Mouse (Mus musculus): ENCODE data around the gene Fbf1. TPM values are rescaled to one million over a fixed set of nuclear protein-coding genes. Genes with fewer than 3 reads are reported as not detected.

The Fbf1 gene
- 7.6 and 10.4 TPM in 2 replicates for polyA plus RNA-seq (2012; rRNA removed)

DNA sequence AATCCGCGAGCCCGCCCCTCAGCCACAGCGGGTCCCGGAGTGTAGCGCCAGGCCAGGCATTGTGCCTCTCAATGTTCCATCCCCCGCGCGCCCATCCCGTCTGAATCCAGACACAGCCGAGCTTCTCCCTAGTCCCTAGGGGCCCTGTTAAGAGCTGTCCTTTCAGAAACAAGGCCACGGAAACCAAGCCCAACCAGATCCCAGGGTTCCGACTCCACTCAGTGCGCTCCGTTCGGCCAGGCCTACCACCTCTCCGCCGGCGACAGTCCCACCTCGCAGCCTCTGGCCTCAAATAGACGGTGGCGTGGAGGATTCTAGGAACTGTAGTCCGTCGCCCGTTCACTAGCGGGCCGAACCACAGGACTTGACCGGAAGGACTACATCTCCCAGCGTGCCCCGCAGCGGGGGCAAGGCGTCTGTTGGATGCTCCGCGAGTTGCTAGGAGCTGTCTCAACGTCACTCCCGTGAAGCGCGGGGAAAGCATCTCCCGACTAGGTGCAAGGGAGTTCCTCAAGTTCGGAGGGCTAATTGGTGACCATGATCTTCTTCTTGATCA is at the start of gene Fbf1:
Gene Fbf1 (minus strand): TSS at position 283 of the 556 bp plus-strand sequence.
- DNase-seq (ENCODE audit: low read depth, low spot score), result peak; percentile 91
- under 1% methylated on average over 40 of the region's 40 CpGs for WGBS

DNA sequence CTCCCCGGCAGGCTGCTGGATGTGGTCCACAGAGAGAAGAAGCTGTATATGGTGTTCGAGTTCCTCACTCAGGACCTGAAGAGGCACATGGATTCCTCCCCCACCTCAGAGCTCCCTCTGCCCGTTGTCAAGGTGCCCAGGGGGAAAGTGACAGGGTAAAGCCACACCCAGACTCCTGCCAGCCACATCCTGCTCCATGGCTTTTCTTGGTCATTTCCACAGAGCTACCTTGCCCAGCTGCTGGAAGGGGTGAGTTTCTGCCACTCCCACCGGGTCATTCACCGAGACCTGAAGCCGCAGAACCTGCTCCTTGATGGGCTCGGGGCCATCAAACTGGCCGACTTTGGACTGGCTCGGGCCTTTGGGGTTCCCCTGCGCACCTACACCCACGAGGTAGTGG is 48.6 kb upstream of the Fbf1 start:
- 28% methylated on average over 11 of the region's 11 CpGs for WGBS

DNA sequence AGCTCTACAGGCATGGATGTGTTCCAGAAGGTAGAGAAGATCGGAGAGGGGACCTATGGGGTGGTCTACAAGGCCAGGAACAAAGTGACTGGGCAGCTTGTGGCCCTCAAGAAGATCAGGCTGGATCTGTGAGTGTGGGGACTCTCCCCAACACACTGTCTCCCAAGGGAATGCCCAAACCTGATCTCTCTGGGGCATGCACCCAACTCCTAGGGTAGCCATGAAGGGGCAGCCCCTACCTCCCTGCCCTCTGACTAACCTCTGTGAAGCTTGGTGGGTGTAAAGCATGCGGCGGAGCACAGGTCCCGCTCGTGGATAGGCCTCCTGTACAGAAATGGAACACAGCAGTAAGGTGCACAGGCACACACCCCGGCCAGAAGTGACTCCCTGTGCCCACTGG is 48.0 kb upstream of the Fbf1 start:
- WGBS, result 80% methylated on average over 6 of the region's 6 CpGs
- no peak for DNase-seq (ENCODE audit: low read depth, low spot score)

More for the DNA sequence above, 48.6 kb upstream of the Fbf1 start:
- no peak for DNase-seq (ENCODE audit: low read depth, low spot score)

DNA sequence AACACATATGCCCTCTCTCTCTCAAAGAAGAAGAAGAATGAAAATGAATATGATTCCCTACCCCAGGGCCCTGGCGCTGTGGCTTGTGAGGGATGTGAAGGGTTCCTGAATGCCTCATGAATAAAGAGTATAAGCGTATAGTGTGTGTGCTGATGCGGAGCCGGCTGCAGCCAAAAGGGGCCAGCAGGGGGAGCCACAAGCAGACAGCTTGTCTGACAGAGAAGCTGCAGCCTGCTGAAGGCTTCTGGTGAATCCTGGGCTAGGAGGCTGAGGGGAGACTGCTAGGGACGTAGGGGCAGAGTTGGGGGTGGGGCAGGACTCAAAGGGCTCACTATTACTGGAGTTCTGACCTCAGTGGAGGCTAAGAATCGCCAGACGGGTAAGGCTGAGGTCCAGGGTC is 47.2 kb upstream of the Fbf1 start:
- DNase-seq (ENCODE audit: low read depth, low spot score), result no peak
- WGBS, result 94% methylated on average over 7 of the region's 7 CpGs

DNA sequence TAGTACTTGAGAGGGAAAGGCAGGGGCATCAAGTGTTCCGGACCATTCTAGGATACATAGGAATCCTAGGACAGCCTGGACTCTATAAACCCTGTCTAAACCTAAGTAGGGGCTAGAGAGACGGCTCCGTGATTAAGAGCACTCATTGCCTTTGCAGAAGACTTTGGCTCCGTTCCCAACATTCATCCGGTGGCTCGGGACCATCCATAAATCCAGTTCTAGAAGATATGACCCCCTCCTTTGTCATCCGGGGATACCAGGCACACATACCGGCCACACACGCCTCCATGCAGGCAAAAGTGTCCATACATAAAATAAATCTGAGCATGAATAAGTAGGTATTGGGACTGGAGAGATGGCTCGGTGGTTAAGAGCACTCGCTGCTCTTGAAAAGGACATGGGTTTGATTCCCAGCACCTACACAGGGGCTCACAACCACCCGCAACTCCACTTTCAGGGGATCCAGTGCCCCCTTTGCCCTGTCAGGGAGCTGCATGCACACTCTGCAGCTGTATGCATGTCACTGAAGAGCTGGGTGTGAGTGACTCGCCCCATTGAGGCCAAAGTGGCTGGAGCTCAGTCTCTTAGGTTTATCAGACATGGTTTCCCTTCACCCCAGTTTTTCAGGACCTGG is 46.0 kb upstream of the Fbf1 start:
- WGBS, result 67% methylated on average over 13 of the region's 13 CpGs
- no peak for DNase-seq (ENCODE audit: low read depth, low spot score)

DNA sequence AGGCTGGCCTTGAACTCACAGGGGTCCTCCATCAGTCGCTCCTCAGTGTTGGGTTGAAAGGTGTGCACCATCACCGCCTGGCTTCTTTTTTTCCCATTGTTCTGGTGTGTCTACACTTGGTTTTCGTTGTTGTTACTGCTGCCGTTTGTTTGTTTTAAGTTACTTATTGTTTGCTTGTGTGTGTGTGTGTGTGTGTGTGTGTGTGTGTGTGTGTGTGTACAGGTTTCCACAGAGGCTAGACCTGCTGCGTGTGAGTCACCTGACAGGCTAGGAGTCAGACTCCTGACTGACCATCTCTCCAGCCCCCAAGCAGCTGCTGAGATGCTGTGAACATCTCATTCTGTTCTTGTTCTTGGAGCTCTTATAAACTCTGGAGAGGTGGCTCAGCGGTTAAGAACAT is 44.9 kb upstream of the Fbf1 start:
- DNase-seq (ENCODE audit: low read depth, low spot score), result no peak
- 68% methylated on average over 6 of the region's 6 CpGs for WGBS

DNA sequence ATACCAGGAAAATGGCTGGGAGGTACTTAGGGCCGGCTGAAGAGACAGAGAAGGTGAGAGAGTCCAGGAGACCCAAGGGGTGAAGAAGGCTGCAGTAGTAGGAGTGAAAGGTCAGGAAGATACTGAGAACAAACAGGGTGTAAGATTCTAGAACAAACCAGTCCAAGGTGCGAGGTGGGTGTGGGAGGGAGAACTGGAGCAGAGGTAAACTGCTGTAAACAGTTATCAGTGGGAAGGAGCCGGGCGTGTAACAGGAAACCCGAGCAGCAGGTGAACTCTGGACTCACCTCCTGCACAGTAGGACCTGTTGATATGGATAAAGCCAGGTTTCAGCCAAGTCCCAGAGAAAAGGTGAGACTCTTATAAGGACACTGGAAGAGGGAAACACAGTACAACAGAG is 42.7 kb upstream of the Fbf1 start:
- WGBS, result 23% methylated on average over 5 of the region's 5 CpGs
- DNase-seq (ENCODE audit: low read depth, low spot score), result peak; percentile 98

DNA sequence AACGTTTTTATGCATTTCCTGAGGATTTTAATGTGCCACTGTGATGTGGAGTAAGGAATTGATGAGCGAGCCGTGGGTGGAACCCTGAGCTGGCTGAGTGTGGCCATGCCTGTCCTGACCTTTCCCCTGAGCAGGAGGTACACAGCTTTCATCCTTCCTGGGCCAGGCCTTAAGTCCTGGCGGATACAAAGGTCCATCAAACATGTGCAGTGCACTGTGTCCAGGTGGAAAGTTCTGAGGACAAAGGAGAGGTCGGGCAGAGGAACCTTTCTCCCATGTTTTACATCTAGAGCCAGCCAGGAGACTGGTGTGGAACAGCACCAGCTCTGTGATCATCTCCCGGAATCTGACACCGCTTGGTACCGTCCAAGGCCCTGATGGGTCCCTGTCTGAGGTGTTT is 41.3 kb upstream of the Fbf1 start:
- WGBS, result 58% methylated on average over 8 of the region's 8 CpGs
- DNase-seq (ENCODE audit: low read depth, low spot score), result no peak

DNA sequence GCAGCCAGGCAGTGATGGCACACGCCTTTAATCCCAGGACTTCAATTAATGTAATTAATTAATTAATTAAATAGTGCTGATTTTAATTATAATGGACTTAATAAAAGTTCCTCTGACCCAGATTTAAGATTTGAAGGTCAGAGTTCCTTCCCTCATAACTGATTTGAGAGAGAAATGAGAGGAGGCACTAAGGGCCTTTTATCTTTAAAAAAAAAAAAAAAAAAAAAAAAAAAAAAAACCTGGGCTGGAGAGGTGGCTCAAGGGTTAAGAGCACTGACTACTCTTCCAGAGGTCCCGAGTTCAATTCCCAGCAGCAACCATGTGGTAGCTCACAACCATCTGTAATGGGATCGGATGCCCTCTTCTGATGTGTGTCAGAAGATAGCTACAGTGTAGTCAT is 40.7 kb upstream of the Fbf1 start:
- WGBS, result 87% methylated on average over 3 of the region's 3 CpGs
- no peak for DNase-seq (ENCODE audit: low read depth, low spot score)

DNA sequence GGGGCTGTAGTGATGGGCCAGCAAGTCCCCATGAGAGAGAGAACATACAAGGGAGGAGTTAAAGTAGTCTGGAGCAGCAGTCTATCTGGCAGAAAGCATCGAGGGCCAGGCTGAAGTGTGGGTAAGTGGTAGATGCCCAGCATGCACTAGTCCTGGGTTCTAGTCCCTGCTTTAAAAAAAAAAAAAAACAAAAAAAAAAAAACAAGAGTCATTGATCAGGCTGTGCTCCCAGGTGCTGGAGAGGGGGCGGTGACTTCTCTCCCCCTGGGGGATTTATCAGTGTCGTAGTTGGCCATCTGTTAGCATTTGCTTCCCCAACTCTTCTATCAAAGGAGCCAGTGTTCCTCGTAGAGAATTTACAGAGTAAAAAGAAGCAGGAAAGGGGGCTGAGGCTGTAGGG is 38.7 kb upstream of the Fbf1 start:
- 87% methylated on average over 4 of the region's 4 CpGs for WGBS
- DNase-seq (ENCODE audit: low read depth, low spot score), result no peak

DNA sequence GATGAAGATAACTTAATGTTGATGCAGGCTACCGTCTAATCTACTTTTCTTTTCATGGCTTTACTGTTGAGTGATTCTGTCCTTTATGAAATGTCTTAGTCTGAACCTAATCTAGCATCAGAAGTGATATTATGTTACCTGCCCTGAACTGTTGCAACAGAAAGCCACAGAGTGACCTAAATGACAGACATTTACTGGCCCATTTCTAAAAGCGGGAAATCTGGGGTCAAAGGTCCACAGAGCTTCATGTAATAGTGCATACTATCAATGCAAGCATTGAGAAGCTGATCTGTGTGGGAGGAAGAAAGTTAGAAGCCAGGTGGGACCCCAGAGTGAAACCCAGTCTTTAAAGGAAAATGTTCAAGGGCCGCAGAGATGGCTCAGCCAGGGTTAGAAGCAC is 35.2 kb upstream of the Fbf1 start:
- no peak for DNase-seq (ENCODE audit: low read depth, low spot score)
- 71% methylated on average over 3 of the region's 3 CpGs for WGBS

DNA sequence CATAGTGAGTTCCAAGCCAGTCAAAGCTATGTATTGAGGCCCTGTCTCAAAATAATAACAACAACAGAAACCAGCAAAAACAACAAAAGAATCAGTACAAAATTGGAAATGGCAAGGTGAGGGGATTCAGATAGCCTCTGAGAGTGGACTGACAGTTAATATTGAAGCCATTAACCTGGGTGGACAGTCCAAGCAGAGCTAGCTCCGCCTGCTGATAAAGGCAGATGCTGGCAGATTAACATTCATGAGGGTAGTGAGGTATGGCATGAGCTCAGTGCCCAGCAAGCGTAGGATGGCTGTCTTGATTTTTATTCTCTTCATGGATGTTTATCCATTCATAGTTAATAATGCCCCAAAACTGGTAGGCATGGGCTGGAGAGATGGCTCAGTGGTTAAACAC is 33.2 kb upstream of the Fbf1 start:
- DNase-seq (ENCODE audit: low read depth, low spot score), result no peak
- 97% methylated on average over 2 of the region's 2 CpGs for WGBS

DNA sequence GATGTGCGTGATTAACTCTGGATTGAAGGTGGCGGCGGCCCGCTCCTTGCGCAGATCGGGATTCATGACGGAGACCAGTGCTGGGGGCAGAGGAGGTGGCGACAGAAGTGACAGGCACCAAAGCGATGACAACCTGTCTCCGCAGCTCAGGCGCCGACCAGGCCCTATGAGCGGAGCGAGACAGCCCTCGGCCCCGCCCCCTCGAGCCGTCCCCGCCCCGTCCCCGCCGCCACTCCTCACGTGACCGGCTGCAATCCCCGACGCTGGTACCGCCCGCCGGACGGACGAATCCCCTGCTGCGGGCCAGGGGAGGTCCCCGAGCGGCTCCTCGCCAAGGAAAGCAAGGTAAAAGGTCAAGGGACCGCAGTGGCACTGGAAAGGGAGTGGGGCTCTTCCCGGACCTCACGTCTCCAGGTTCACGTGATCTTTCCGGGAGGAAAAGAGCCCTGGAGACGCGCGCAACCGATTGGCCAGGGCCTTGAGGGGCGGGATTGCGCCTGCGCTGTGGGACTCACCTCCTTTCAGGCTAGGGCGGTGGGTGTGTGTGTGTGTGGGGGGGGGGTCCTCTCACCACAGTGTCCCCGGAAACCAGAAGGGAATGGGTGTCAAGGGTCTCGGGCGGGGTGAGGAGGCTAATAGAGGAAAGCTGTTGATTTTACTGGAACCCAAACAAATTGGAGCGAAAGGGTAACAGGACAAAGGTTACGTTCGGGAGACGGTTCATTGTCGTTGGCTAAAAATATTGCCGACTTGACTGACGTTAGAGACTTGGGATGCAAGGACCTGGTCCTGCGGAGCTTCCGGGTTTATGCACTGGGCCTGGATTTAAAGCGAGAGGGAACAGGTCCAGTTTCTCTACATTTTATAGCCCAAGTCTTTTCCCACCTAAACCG is 30.9 kb upstream of the Fbf1 start, which contains the start of the genes Ten1 and Acox1:
Gene Ten1 (plus strand): TSS at position 217 of the 893 bp plus-strand sequence.
Gene Acox1 (minus strand): TSS at position 407 of the 893 bp plus-strand sequence.
- WGBS, result under 1% methylated on average over 62 of the region's 62 CpGs
- DNase-seq (ENCODE audit: low read depth, low spot score), result peak; percentile 96

DNA sequence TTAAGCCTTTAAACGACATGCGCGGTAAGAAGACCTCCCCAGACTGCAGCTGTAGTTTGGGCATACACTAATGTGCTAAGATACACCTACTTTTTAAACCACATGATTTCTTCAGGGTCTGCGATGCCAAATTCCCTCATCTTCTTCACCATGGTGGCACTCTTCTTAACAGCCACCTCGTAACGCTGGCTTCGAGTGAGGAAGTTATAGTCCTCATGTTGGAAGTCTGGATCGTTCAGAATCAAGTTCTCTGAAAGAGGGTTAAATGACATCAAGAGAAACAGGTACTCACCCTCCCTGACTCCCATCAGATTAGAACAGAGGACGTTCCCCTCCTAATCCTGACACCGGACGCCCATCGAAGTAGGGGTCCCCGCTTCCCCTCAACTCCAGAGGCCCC is 30.2 kb upstream of the Fbf1 start:
- no peak for DNase-seq (ENCODE audit: low read depth, low spot score)
- 11% methylated on average over 13 of the region's 13 CpGs for WGBS

DNA sequence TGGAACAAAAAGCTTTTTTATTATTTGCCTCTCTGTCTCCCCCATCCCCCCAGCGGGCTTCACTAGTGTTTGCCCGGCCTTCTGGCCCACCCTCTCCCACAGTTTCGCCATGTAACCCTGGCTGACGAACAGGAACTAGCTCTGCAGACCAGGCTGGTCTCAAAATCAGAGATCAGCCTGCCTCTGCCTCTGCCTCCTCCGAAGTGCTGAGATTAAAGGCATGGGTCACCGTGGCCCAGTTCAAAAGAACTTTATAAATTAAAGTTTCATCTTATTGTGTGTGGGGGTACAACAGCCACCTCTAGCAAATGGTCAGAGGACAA is 29.6 kb upstream of the Fbf1 start:
- DNase-seq (ENCODE audit: low read depth, low spot score), result no peak
- WGBS, result 83% methylated on average over 6 of the region's 6 CpGs

DNA sequence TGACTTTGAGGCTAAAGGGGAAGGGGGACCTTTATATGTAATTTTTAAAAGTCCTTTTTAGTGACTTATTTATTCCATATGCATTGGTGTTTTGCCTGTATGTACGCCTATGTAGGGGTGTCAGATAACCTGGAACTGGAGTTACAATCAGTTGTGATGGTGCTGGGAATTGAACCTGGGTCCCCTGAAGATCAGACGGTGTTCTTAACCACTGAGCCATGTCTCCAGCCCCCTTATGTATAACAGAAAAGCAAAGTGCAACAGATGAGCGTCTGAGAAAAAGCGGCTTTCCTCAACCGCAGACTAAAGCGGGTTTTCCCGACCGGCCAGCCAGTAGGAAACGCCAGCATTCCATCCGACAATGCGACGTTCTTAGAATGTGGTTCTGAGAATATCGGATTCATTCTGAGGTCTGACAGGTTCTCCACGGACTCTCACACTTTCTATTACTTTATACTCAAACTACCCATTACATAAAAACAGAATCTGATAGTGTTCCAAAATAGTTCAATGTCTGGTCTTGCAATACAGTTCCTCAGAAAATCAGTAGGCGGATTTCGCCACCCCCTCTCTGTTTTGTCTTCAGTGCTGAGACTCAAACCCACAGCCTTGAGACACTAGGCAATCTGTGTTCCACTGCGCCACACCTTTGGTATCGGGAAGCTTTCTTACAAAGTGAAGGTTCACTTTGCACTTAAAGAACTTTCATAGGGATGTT is 29.1 kb upstream of the Fbf1 start:
- no peak for DNase-seq (ENCODE audit: low read depth, low spot score)
- 92% methylated on average over 18 of the region's 18 CpGs for WGBS

DNA sequence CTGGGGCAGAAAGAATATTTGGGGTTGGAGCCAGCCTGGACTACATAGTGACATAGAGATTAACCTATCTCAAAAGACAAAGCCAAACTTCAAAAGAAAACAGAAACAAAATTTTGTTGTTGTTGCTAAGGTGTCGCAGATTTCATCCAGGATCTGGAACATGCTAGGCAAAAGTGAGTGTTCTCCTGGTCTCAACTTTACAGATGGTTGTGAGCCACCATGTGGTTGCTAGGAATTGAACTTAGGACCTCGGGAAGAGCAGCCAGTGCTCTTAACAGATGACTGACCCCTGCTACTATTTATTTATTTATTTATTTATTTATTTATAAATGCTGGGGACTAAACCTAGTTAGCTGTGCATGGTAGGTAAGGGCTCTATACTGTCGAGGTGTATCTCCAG is 28.4 kb upstream of the Fbf1 start:
- WGBS, result 80% methylated on average over 3 of the region's 3 CpGs
- DNase-seq (ENCODE audit: low read depth, low spot score), result no peak

DNA sequence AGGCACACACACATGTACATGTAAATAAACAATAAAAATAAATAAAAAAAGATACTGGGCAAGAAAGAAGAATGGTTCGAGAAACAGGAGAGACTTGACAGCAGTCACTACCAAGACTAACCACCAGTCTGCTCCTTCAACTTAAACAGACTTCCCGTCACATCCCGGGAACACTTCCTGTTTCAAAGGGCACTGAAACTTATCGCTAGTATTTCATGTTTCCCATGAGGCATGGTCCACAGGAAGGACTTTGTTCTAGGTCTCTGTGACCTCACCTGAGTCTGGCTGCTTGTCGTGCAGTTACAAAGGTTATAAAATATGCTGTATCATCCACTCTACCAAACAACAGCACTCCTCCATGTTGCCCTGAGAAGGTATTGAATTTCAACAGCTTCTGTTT is 27.3 kb upstream of the Fbf1 start:
- peak; percentile 75 for DNase-seq (ENCODE audit: low read depth, low spot score)
- WGBS, result 18% methylated on average over 5 of the region's 5 CpGs

DNA sequence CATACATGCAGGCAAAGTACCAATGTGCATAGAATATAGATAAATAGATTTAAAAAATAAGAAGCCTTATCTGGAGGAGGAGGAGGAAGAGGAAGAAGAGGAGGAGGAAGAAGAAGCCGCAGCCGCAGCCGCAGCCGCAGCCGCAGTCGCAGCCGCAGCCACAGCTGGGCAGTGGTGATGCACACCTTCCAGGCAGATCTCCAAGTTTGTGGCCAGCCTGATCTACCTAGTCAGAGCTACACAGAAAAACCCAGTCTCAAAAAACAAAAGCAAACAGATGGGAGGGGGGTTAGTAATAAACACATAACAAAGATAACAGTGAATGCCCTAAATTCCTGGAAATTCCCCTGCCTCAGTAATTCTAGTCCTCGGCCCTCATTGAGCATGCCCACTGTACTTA is 26.7 kb upstream of the Fbf1 start:
- no peak for DNase-seq (ENCODE audit: low read depth, low spot score)
- 78% methylated on average over 8 of the region's 8 CpGs for WGBS

DNA sequence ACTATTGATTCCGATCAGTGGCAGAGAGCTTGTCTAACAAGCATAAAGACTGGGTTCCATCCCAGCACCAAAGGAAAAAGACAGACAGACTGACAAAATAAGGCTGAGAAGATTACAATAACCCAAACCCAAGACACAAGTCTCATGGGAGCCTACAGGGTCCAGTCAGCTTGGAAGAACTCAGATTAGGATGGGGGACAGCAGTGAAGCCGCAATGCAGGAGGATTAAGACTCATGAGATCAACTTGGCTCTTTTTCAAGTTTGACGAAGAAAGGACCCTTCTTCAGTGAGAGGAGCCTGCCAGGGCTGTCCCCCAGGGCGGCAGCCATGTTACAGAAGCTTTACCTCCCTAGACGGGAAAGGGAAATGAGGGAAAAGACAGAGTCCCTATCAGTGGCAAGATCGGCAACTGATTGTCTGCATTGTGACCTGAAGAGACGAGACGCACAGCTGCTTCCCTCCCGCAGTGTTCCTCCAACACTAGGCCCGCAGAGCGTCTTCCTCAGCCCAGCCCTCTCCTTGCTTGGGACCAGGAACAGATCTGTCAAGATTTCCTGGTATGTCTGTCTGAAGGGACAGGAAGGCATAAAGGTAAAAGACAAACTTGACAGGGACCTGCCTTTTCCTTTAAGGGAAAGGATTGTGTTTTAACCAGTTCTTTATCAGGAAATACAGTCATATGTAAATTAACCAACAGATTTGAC is 19.4 kb upstream of the Fbf1 start:
- whole genome bisulfite sequencing, result 69% methylated on average over 11 of the region's 11 CpGs
- DNase-seq (ENCODE audit: low read depth, low spot score), result no peak

Measured in large intestine, adult 2 months (tissue).